Mouse (Mus musculus) heart, adult 8-10 months (tissue): ENCODE measurements around the gene Reep3. TPM values are rescaled to one million over a fixed set of nuclear protein-coding genes. Genes with fewer than 3 reads are reported as not detected.
"Not testable (repeated sequence)": the region's sequence is repeated elsewhere in the genome, so short reads cannot be mapped to it uniquely, and the experiment has no call there.

Source experiments
- DNase-seq: peaks from one replicate; pipeline ENCODE4 v3.0.0; 2022; ENCODE audit warnings: low spot score
- total RNA-seq, 4 experiments: library from RNA; stranded (reverse); gene quantifications; 2 replicates each; pipeline ENCODE4 v1.2.4; 2022

The Reep3 gene
- total RNA-seq, 4 experiments from 2014 or later: 16.3 to 19.9 (median 17.9) TPM

GRCm38 (mm10) chr10:67018875-67019274 lies 77.9 kb downstream of the Reep3 start:
- DNase-seq: no peak

GRCm38 (mm10) chr10:67017891-67018290 lies 78.9 kb downstream of the Reep3 start:
- no peak for DNase-seq

- no peak for DNase-seq
These were observed 79.4 kb downstream of the Reep3 start for GRCm38 (mm10) chr10:67017315-67017714.

- DNase-seq: no peak
These were observed 80.0 kb downstream of the Reep3 start for GRCm38 (mm10) chr10:67016615-67017278.

- DNase-seq: no peak
These were observed 82.0 kb downstream of the Reep3 start for GRCm38 (mm10) chr10:67014746-67015145.

GRCm38 (mm10) chr10:67010521-67010920 lies 86.2 kb downstream of the Reep3 start:
- DNase-seq: no peak

GRCm38 (mm10) chr10:67004527-67005042 lies 92.2 kb downstream of the Reep3 start:
- DNase-seq: peak; percentile 28

- DNase-seq: peak; percentile 68
These were observed 92.8 kb downstream of the Reep3 start for GRCm38 (mm10) chr10:67003743-67004526.

GRCm38 (mm10) chr10:67003009-67003742 lies 93.6 kb downstream of the Reep3 start:
- peak; percentile 72 for DNase-seq

- DNase-seq: peak; percentile 89
These were observed 94.3 kb downstream of the Reep3 start for GRCm38 (mm10) chr10:67002207-67003008.

GRCm38 (mm10) chr10:67000958-67001615 lies 95.7 kb downstream of the Reep3 start:
- not testable (repeated sequence) for DNase-seq

GRCm38 (mm10) chr10:67000136-67000535 lies 96.6 kb downstream of the Reep3 start:
- DNase-seq: no peak

GRCm38 (mm10) chr10:66998770-66999169 lies 98.0 kb downstream of the Reep3 start:
- no peak for DNase-seq

GRCm38 (mm10) chr10:66995181-66995580 lies 101.6 kb downstream of the Reep3 start:
- no peak for DNase-seq

- no peak for DNase-seq
These were observed 102.3 kb downstream of the Reep3 start for GRCm38 (mm10) chr10:66994469-66994868.

GRCm38 (mm10) chr10:66992591-66992990 lies 104.2 kb downstream of the Reep3 start:
- DNase-seq: no peak

GRCm38 (mm10) chr10:66990506-66990905 lies 106.2 kb downstream of the Reep3 start:
- DNase-seq: no peak

GRCm38 (mm10) chr10:66983043-66983442 lies 113.7 kb downstream of the Reep3 start:
- no peak for DNase-seq

- DNase-seq: no peak
These were observed 118.5 kb downstream of the Reep3 start for GRCm38 (mm10) chr10:66978215-66978614.

- no peak for DNase-seq
These were observed 119.7 kb downstream of the Reep3 start for GRCm38 (mm10) chr10:66977093-66977492.

GRCm38 (mm10) chr10:66975451-66975850 lies 121.3 kb downstream of the Reep3 start:
- no peak for DNase-seq
